Mouse (Mus musculus) G1E (cell line): ENCODE results near the gene Gucy2e.

Experiments
- CTCF ChIP-seq: IDR thresholded peaks from 2 replicates; pipeline ENCODE4 v1.5.1; 2012; ENCODE audit warnings: low read depth, low read length, inconsistent platforms, mixed read lengths
- GATA1 ChIP-seq: IDR thresholded peaks from 2 replicates; pipeline ENCODE4 v1.6.1; 2012; ENCODE audit warnings: borderline replicate concordance, low read length, inconsistent platforms, mixed read lengths
- GATA2 ChIP-seq: IDR thresholded peaks from 2 replicates; pipeline ENCODE4 v1.6.1; 2012; ENCODE audit warnings: low read depth, low read length, inconsistent platforms, borderline replicate concordance

- TF ChIP-seq CTCF (no peak), GATA2 (no peak), GATA1 (no peak)
Observed at GRCm38 (mm10) chr11:69218661-69219060, 18.2 kb downstream of the Gucy2e start.
